Mouse (Mus musculus): ENCODE data around the gene Ahsg.

The Ahsg gene

DNA sequence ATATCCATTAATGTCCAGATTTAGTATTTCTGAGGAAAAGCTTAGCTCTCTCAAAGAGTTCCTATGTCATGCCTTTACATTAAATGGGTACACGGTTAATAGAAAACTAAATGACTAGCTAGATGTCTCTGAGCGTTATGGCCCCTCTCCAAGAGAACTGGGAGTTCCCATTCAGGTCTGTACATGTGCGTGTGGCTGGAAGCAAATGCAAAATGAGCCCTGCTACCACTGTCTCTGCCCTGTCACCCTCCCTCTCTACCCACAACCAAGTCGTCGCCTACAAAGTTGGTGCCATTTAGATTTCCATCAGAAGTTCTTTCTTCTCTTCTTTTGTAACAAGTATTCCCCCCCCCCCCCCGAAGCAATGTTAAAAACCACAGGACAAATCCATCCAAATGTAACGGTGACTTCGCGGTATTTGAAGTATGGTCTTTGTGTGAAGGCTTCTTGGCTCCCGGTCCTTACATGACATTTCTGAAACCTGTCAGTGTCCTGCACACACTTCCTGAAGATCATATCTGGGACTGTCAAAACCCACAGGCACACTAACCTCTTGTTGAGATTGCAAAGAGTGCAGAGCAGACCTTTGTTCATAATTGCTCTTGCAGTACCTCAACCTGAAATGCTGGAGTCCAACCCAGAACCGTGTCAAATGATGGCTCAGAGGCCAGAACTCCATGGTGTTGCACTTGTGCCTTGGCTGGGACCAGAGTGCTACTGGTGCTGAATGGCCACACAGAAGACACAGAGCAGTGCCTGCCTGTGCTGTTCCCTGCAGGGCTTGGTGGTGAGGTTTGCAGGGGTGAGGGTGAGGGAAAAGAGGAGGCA lies at the start of gene Ahsg:
TSS of gene Ahsg (plus strand) at position 595 of the 828 bp plus-strand sequence.
- DNase-seq (ENCODE audit: low read depth, low spot score) = no peak

DNA sequence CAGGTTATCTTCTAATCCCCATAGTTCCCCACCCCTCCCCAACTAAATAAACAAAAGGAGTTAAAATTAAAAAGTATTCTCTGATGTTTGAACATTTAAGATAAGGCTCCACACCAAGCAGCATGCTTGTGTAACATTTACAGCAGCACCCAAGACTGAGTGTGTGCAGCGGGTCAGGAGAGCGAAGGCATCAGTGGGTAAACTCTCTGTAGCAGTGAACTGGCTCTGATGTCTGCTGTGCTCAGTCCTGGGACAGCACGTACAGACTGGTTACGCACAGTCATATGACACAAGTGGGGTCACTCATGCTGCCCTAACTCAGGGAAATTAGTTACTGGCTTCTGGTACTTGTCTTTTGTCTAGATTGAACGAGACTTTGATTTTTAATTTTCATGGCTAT lies 48.2 kb upstream of the Ahsg start:
- DNase-seq (ENCODE audit: low read depth, low spot score) = no peak

- peak; percentile 54 for DNase-seq (ENCODE audit: low read depth, low spot score)
Observed at GRCm38 (mm10) chr16:22844061-22844801, 46.8 kb upstream of the Ahsg start.

DNA sequence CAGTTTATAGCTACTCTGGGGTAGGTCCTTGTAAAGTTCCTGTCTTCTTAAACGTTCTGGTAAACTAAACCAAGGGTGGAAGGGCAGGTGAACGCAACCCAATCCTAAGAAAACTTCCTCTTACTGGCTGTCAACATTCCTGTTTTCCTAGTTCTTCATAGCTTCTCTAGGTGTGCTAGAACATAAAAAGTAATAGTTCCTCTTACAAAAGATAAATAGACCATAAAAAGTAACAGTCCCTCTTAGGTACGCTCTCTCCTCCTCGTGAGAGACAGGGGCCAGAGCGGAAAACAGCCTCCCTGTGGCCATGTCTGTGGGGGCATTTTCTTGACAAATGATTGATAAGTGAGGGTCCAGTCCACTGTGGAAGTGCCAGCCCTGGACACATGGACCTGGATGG lies 46.2 kb upstream of the Ahsg start:
- DNase-seq (ENCODE audit: low read depth, low spot score) = no peak

DNA sequence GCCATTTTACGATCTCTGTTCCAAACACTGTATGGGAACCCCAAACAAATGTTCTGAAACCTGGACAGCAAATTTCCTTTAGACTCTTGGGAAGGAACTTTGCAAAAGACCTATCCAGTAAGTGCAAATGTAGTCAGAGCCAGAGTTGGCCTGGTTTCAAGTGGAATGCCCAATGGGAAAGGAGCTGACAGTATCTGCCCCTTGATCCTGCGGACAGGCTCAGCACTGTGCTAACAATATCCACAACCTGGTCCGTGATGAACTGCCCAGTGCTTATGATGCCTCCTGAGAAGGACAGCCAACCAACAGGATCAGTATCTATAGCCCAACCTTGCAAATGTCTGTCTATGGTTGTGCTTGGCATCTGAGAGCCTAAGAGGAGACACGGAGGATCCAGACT lies 45.6 kb upstream of the Ahsg start:
- no peak for DNase-seq (ENCODE audit: low read depth, low spot score)

- no peak for DNase-seq (ENCODE audit: low read depth, low spot score)
Observed at GRCm38 (mm10) chr16:22847686-22848085, 43.4 kb upstream of the Ahsg start.

DNA sequence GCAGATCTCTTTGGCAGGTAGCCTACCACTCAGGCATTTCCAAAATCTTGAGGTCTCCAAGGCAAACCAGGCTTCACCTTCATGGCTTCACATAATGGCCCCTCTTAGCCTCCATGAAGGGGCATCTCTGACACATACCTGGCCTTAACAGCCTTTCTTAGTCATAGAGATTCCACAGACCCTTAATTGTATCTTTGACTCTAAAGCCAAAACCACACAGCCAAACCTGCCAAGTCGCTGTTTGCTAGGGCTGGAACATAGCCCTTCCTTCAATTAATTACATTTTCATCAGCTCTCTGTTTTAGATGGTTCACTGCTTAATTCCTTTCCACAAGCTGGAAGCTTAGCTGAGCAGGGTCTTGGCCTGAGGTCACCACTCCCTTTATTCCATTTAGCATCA lies 42.7 kb upstream of the Ahsg start:
- no peak for DNase-seq (ENCODE audit: low read depth, low spot score)

GRCm38 (mm10) chr16:22852709-22853108 lies 38.4 kb upstream of the Ahsg start:
- DNase-seq (ENCODE audit: low read depth, low spot score) = no peak

- DNase-seq (ENCODE audit: low read depth, low spot score) = no peak
Observed at GRCm38 (mm10) chr16:22856773-22857172, 34.3 kb upstream of the Ahsg start.

DNA sequence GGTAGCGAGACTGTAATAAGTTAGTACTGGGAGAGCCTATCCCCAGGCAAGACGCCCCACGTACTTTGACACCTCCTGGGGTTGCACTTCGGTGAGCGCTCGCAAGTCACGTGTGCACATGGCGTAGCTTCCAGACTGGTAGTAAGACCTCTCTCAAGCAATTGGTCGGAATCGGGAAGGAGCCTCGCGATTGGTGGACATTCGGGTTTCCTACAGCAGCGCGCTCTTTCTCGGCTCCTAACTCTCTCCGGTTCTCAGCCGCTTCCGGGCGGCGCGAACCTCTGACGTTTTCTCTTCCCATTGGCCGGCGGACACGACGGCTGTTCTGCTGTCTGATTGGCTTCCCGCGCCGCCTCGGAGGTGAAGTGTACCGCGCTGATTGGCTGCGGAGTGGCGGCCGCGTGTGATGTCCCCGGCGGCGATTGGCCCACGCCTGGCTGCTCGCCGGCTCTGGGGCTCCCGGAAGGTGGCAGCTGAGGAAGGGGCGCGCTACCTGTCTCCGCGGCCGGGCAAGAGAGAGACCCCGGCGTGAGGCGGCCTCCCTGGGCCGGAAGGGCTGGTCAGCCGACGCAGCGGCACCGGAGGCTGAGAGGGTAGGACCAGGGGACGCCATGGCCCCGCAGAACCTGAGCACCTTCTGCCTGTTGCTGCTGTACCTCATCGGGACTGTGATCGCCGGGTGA lies 33.5 kb upstream of the Ahsg start, which contains the start of the genes Tbccd1 and Dnajb11:
TSS of gene Tbccd1 (minus strand) at position 239 of the 683 bp plus-strand sequence.
TSS of gene Dnajb11 (plus strand) at position 415 of the 683 bp plus-strand sequence.
- DNase-seq (ENCODE audit: low read depth, low spot score) = peak; percentile 99

- DNase-seq (ENCODE audit: low read depth, low spot score) = no peak
Observed at GRCm38 (mm10) chr16:22872397-22872796, 18.7 kb upstream of the Ahsg start.

GRCm38 (mm10) chr16:22873369-22873768 lies 17.7 kb upstream of the Ahsg start:
- DNase-seq (ENCODE audit: low read depth, low spot score) = no peak

DNA sequence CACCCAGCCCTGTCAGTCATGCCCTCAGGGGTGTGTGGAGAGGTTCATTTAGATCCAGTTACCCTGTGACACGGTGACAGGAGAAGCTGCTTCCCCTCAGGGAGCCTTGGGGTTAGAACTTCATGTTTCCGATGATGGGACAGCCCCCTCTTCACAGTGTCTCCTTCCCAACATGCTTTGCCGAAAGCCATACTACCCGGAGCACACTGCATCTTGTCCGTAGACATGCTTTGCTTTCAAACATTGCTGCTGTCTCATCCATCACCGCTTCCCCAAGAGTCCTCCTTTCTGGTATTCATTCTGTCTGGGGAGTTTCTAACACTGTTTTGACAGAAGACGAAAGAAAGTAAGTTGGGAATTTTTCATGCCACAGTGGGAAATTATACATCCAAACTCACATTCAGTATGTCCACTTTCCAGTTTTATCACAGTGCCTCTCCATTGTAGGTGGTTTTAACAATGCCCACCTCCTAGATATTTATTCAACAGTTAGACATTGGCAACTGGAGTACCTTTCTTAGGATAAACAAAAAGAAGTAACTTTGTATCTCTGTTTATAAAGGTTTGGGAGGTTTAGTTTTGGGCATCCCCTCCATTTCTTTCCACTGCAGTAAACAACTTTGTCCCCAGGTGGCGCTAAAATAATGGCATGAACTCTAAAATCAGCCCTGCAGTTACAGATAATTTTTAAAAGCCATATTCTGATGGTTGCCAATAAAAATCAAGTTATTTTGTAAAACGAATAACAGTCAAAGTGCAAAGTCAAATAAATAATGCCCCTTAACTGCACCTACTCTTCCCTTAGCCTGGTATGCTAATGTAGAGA lies 14.6 kb upstream of the Ahsg start:
- DNase-seq (ENCODE audit: low read depth, low spot score) = no peak

GRCm38 (mm10) chr16:22877660-22878390 lies 13.3 kb upstream of the Ahsg start:
- no peak for DNase-seq (ENCODE audit: low read depth, low spot score)

GRCm38 (mm10) chr16:22878716-22879115 lies 12.4 kb upstream of the Ahsg start:
- no peak for DNase-seq (ENCODE audit: low read depth, low spot score)

GRCm38 (mm10) chr16:22879945-22880595 lies 11.0 kb upstream of the Ahsg start:
- no peak for DNase-seq (ENCODE audit: low read depth, low spot score)

DNA sequence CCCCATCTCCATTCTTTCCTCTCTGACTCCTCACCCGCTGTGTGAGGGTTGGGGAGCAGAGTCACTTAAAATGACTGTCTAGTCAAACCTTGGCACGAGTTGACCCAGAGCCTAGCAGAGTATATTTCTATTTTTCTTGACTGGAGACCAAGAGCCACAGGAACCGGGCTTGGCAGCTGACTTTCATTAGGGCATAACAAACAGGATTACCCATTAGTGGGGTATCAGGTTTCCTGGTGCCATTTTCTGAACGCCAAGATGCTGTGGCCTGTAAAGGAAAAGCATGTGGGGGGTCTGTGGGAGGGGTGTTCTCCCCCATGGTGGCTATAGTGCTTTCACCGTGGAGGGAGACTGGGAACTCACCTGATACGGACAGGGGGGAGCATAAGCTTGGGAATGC lies 10.2 kb upstream of the Ahsg start:
- no peak for DNase-seq (ENCODE audit: low read depth, low spot score)

GRCm38 (mm10) chr16:22881487-22881886 lies 9.6 kb upstream of the Ahsg start:
- no peak for DNase-seq (ENCODE audit: low read depth, low spot score)

DNA sequence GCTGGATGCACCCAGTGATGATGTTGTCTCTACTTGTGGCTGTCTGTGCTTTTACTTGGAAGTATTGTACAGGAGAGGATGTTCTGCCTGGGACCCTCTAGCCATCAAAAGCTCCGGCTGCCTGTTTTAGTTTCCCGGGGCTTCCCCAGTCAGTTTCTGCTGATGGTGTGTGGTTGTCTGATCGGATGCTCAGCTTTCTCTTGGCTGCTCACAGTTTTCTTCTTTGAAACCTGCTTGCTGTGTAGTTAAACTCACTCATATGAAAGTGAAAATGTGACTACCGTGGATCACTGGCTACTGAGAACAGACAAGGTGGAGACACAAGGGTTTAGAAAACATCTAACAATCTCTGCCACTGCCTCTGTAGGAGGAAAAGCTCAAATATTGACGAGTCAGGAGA lies 7.6 kb upstream of the Ahsg start:
- DNase-seq (ENCODE audit: low read depth, low spot score) = no peak

DNA sequence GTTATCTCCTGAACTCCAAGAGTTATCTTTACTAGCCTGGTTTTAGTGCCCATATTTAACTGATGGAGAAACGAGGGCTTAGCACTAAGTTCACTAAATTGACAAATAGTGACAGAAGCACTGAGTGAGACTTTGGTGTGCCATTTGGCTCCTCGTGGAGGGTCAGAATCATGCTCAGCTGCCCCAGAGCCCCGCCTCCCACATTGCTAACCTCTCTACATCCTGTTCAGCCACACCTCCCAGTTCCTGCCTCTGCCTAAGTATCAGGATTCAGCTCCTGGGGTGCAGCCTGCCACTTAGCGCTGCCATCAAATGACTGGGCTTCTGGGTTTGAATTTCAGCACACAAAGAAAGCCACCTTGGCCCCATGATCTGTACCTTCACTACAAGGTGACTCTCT lies 5.7 kb upstream of the Ahsg start:
- no peak for DNase-seq (ENCODE audit: low read depth, low spot score)

Data from brain, embryonic 18.5 days (tissue).